29 mouse cellular contexts compared by ENCODE assay signal in the genomic region with DNA sequence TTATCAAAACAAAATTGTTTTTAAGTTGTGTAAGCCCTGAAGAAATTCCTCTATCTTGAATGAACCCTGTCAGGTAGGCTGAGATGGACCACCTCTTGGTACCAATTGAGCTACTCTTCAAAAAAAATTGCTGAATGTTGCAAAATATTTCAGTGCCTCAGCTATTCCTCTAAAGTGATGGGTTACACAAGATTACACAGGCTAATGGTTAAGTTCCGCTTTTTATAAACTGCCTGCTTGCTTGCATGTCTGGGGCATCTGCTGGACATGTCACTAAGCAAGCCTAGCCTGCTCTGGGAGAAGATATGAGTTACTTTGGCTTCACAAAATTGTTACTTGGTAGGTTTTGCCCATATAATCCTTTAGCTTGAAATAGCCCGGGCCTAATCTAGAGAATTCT. TPM values are rescaled to one million over a fixed set of nuclear protein-coding genes. Genes with fewer than 3 reads are reported as not detected.
DNase-seq lines count a peak whose midpoint lies in the region; ATAC-seq and TF ChIP-seq lines count a peak whose summit lies in the region.
"Had no signal": no experiment of that assay in that cellular context is flagged by ENCODE, and none has a peak within 500 bp of the region (broad histone marks: within the 10 kb centered on the region; RNA-seq: fewer than 3 reads in every experiment).

No protein-coding gene starts in this region.

- H3K27me3 ChIP-seq in MEL (ENCODE audit: control insufficient read depth in 1 of 2, insufficient read depth in 2 of 2, low read length in 2 of 2), result no peaks in the 10 kb centered on the region; a peak in 1 of 4 replicates
- H3K27me3 ChIP-seq in forebrain, embryonic 16.5 days (replicated peaks; ENCODE audit: control insufficient read depth, insufficient read depth, low read length), result no peaks in the 10 kb centered on the region
- H3K27me3 ChIP-seq: embryonic facial prominence, embryonic 13.5 days; forebrain, embryonic 13.5 days; hindbrain, embryonic 13.5 days; Patski had no signal

- no peak for TF ChIP-seq CTCF in MEL (IDR thresholded peaks at IDR 0.05 in 2 of 3, conservative IDR thresholded peaks at IDR 0.05 in 1 of 3; ENCODE audit: control insufficient read depth in 1 of 3, insufficient read depth in 1 of 3, low read depth in 2 of 3, low read length in 3 of 3, poor library complexity in 1 of 3, severe bottlenecking in 1 of 3)

- H3K4me3 ChIP-seq in MEL (ENCODE audit: control insufficient read depth in 1 of 2, insufficient read depth in 1 of 2, low read depth in 2 of 2, low read length in 2 of 2), result no peak overlapping the region
- no peak overlapping the region for H3K4me3 ChIP-seq in forebrain, embryonic 16.5 days (replicated peaks; ENCODE audit: low read length)
- H3K4me3 ChIP-seq: embryonic facial prominence, embryonic 13.5 days; forebrain, embryonic 13.5 days; gastrocnemius, adult 2 months; heart, embryonic 10.5 days; hindbrain, embryonic 13.5 days had no signal

- DNase-seq in 416B (ENCODE audit: low read depth), result peak; percentile 23
- peak; percentile 56 for DNase-seq in MEL (ENCODE audit: low read depth, low spot score)
- DNase-seq in right cerebral cortex, postnatal 14 days, result no peak
- no peak for DNase-seq in cerebellum, adult 8-10 months
- DNase-seq: adrenal gland, adult 8-10 months; B cell, adult 2 months; cerebellum, adult 11 months; cerebellum, adult 9-10 months; cerebellum, postnatal 25 days; gastrocnemius, adult 2 months; gastrocnemius, postnatal 25 days; heart, adult 18-20 months; heart, postnatal 10 days had no signal

- TF ChIP-seq EP300 in MEL (IDR thresholded peaks at IDR 0.05; ENCODE audit: low read depth in 1 of 2, low read length in 2 of 2), result no peak

- no peak overlapping the region for H3K27ac ChIP-seq in MEL (ENCODE audit: control insufficient read depth, low read depth, low read length)
- H3K27ac ChIP-seq in forebrain, embryonic 16.5 days (ENCODE audit: low read length), result no peak overlapping the region
- H3K27ac ChIP-seq: embryonic facial prominence, embryonic 13.5 days; forebrain, embryonic 13.5 days; gastrocnemius, adult 2 months; heart, embryonic 10.5 days; hindbrain, embryonic 13.5 days; hindbrain, postnatal 0 days had no signal

- no peaks in the 10 kb centered on the region for H3K79me2 ChIP-seq in MEL (ENCODE audit: control insufficient read depth, insufficient read depth, low read length, poor library complexity)

- peak; percentile 45 for ATAC-seq in granulocyte monocyte progenitor cell, adult 5-6 weeks (replicated peaks; ENCODE audit: poor library complexity, severe bottlenecking)
- ATAC-seq in monocyte, adult 5-6 weeks (replicated peaks; ENCODE audit: insufficient number of reproducible peaks, low FRiP score, low TSS enrichment, poor library complexity, severe bottlenecking), result 0 out of 2 replicates have a peak, but pooled peaks have one; percentile 57
- no peak for ATAC-seq in forebrain, embryonic 16.5 days
- ATAC-seq: CD4-positive, CD25-positive, alpha-beta regulatory T cell, adult 4 months; forebrain, embryonic 13.5 days; hindbrain, postnatal 0 days; Patski had no signal

- H3K9me3 ChIP-seq in MEL (replicated peaks; ENCODE audit: insufficient read depth, low read length), result no peaks in the 10 kb centered on the region
- H3K9me3 ChIP-seq in forebrain, embryonic 16.5 days (ENCODE audit: control insufficient read depth, low read length), result no peaks in the 10 kb centered on the region
- H3K9me3 ChIP-seq: G1E; heart, embryonic 10.5 days; hindbrain, embryonic 13.5 days had no signal

- no peak for TF ChIP-seq RAD21 in MEL (IDR thresholded peaks at IDR 0.05; ENCODE audit: low read depth, low read length)

- no peaks in the 10 kb centered on the region for H3K4me1 ChIP-seq in MEL (ENCODE audit: control insufficient read depth in 1 of 2, insufficient read depth in 2 of 2, low read length in 2 of 2)
- no peaks in the 10 kb centered on the region for H3K4me1 ChIP-seq in forebrain, embryonic 16.5 days (replicated peaks; ENCODE audit: control insufficient read depth, insufficient read depth, low read length)
- H3K4me1 ChIP-seq: embryonic facial prominence, embryonic 13.5 days; forebrain, embryonic 13.5 days; heart, embryonic 10.5 days; hindbrain, embryonic 13.5 days had no signal

- H3K4me2 ChIP-seq in forebrain, embryonic 16.5 days (ENCODE audit: low read length), result no peak overlapping the region
- H3K4me2 ChIP-seq: embryonic facial prominence, embryonic 13.5 days; forebrain, embryonic 13.5 days; hindbrain, embryonic 13.5 days had no signal

- no peaks in the 10 kb centered on the region; a peak in 1 of 4 replicates for H3K36me3 ChIP-seq in MEL (ENCODE audit: control insufficient read depth in 1 of 2, insufficient read depth in 2 of 2, low read length in 2 of 2)
- H3K36me3 ChIP-seq in forebrain, embryonic 16.5 days (ENCODE audit: control insufficient read depth, insufficient read depth), result no peaks in the 10 kb centered on the region
- H3K36me3 ChIP-seq: embryonic facial prominence, embryonic 13.5 days; G1E; heart, embryonic 10.5 days; hindbrain, embryonic 13.5 days had no signal

- 93% methylated on average over 2 of the region's 2 CpGs for WGBS in forebrain, embryonic 16.5 days

- TF ChIP-seq POLR2A in MEL (IDR thresholded peaks at IDR 0.05; ENCODE audit: control insufficient read depth in 1 of 2, insufficient read depth in 1 of 2, low read depth in 1 of 2, low read length in 2 of 2, poor library complexity in 1 of 2), result no peak

- H3K9ac ChIP-seq in MEL (ENCODE audit: control insufficient read depth, low read depth, low read length, poor library complexity, severe bottlenecking), result no peak overlapping the region
- no peak overlapping the region for H3K9ac ChIP-seq in forebrain, embryonic 16.5 days (replicated peaks; ENCODE audit: low read depth, low read length)
- H3K9ac ChIP-seq: embryonic facial prominence, embryonic 13.5 days; forebrain, embryonic 13.5 days; hindbrain, embryonic 13.5 days had no signal

TF ChIP-seq in MEL, 35 proteins besides CTCF, POLR2A, EP300 and RAD21:
- TF ChIP-seq MYC (IDR thresholded peaks at IDR 0.05; ENCODE audit: low read depth, low read length) (no peak), USF2 (IDR thresholded peaks at IDR 0.05; ENCODE audit: borderline replicate concordance in 1 of 2, insufficient read depth in 1 of 2, low read depth in 1 of 2, low read length in 2 of 2) (no peak), POLR2AphosphoS2 (IDR thresholded peaks at IDR 0.05; ENCODE audit: low read length) (no peak), ZKSCAN1 (IDR thresholded peaks at IDR 0.05; ENCODE audit: low read depth, low read length) (no peak), ZNF384 (IDR thresholded peaks at IDR 0.05; ENCODE audit: low read depth, low read length) (no peak), MAFK (IDR thresholded peaks at IDR 0.05; ENCODE audit: borderline replicate concordance, low read depth, low read length) (peak; percentile 71), GABPA (IDR thresholded peaks at IDR 0.05; ENCODE audit: low read depth, low read length) (no peak), MAX (IDR thresholded peaks at IDR 0.05; ENCODE audit: low read length) (no peak)

RNA-seq across cellular contexts. Expression of a gene that starts 2.3 kb away (rescaled TPM):
- total RNA-seq in MEL (2012; rRNA removed), result not detected in 2 replicates
- polyA plus RNA-seq in MEL (2012; ENCODE audit: insufficient read depth in 1 of 2, insufficient read length in 2 of 2, low read depth in 1 of 2, low replicate concordance in 2 of 2, missing spikeins in 1 of 2), result not detected
- not detected in 2 replicates for total RNA-seq in granulocyte monocyte progenitor cell, adult 5-6 weeks (2014; fragmentation: Nextera tagmentation)
- not detected in 2 replicates for total RNA-seq in granulocyte monocyte progenitor cell, adult 5-6 weeks (2017)
- total RNA-seq in monocyte, adult 5-6 weeks (2017), result not detected in 3 replicates
- polyA plus RNA-seq in forebrain, embryonic 16.5 days (2015; fragmentation: Nextera tagmentation; extraction: Ambion mirVana), result not detected in 2 replicates
- total RNA-seq: adrenal gland, adult 8-10 months; adrenal gland, postnatal 36 days; G1E; gastrocnemius, adult 2 months; gastrocnemius, postnatal 25 days; heart, adult 18-20 months; heart, postnatal 10 days; hematopoietic stem cell, adult 5-6 weeks; hindbrain, postnatal 0 days had no signal
- polyA plus RNA-seq: brain, embryonic 14.5 days; CD4-positive, CD25-positive, alpha-beta regulatory T cell, adult 4 months; embryonic facial prominence, embryonic 13.5 days; forebrain, embryonic 13.5 days; G1E; heart, embryonic 10.5 days; heart, embryonic 14.5 days; hindbrain, embryonic 13.5 days; hindbrain, postnatal 0 days; intestine, embryonic 14.5 days; Patski had no signal

Comparison
In these comparisons a context has a peak if more than half of its experiments do, and no peak if none do; other contexts are left out.
1. DNase-seq: peak in 416B (single experiment) and MEL (single experiment); none in right cerebral cortex, postnatal 14 days (single experiment) and cerebellum, adult 8-10 months (single experiment).